9 mouse cellular contexts compared by ENCODE assay signal in genomic region chr8:121730646-121731045, GRCm38 (mm10). TPM values are rescaled to one million over a fixed set of nuclear protein-coding genes. Genes with fewer than 3 reads are reported as not detected.
DNase-seq lines count a peak whose midpoint lies in the region; ATAC-seq and TF ChIP-seq lines count a peak whose summit lies in the region.
"Had no signal": no experiment of that assay in that cellular context is flagged by ENCODE, and none has a peak within 500 bp of the region (broad histone marks: within the 10 kb centered on the region; RNA-seq: fewer than 3 reads in every experiment).

No protein-coding gene starts in this region.

- DNase-seq in kidney, postnatal 0 days (ENCODE audit: low spot score) = no peak
- DNase-seq in kidney, adult 2 months = no peak
- DNase-seq in cerebellum, adult 9-10 months = peak; percentile 71
- peak; percentile 47 for DNase-seq in hindbrain, embryonic 11.5 days (ENCODE audit: low spot score)
- DNase-seq in ovary, postnatal 36 days (ENCODE audit: low spot score) = no peak
- DNase-seq in gastrocnemius, postnatal 4 days (ENCODE audit: low spot score in 2 of 2) = no peak
- DNase-seq in adrenal gland, adult (ENCODE audit: inconsistent age in 2 of 2, low spot score in 1 of 2) = no peak
- DNase-seq: kidney, adult 9 months had no signal

- peaks cover 39% of the 10 kb centered on the region for H3K27me3 ChIP-seq in kidney, postnatal 0 days (ENCODE audit: insufficient read depth, low read length)
- peaks cover 3% of the 10 kb centered on the region; the same call in 1 of the 2 replicates for H3K27me3 ChIP-seq in kidney, adult 2 months (replicated peaks; ENCODE audit: control insufficient read depth, insufficient read depth, low read length)
- peaks cover 46% of the 10 kb centered on the region for H3K27me3 ChIP-seq in hindbrain, embryonic 11.5 days (ENCODE audit: control insufficient read depth, insufficient read depth, low read length)
- 0 out of 2 replicates have a peak, but pooled peaks cover 3% of the 10 kb centered on the region for H3K27me3 ChIP-seq in midbrain, embryonic 16.5 days (ENCODE audit: control insufficient read depth, insufficient read depth, low read depth, low read length)

- WGBS in kidney, postnatal 0 days = 1% methylated on average over 35 of the region's 37 CpGs
- under 1% methylated on average over 37 of the region's 37 CpGs for WGBS in kidney, adult 2 months
- 1% methylated on average over 36 of the region's 37 CpGs for WGBS in hindbrain, embryonic 11.5 days
- under 1% methylated on average over 36 of the region's 37 CpGs for WGBS in midbrain, embryonic 16.5 days

- H3K9me3 ChIP-seq in kidney, postnatal 0 days (replicated peaks; ENCODE audit: low read length) = no peaks in the 10 kb centered on the region
- H3K9me3 ChIP-seq in hindbrain, embryonic 11.5 days (ENCODE audit: control insufficient read depth, low read length) = no peaks in the 10 kb centered on the region
- H3K9me3 ChIP-seq in midbrain, embryonic 16.5 days (replicated peaks; ENCODE audit: control insufficient read depth, low read length, poor library complexity, severe bottlenecking) = peaks cover 4% of the 10 kb centered on the region; the same call in 1 of the 2 replicates

- no peak for TF ChIP-seq POLR2A in kidney, adult 2 months (IDR thresholded peaks at IDR 0.05; ENCODE audit: low read depth, low read length)

- H3K4me2 ChIP-seq in kidney, postnatal 0 days (ENCODE audit: low read length) = peak overlapping the region; percentile 73
- peak overlapping the region; percentile 78 for H3K4me2 ChIP-seq in hindbrain, embryonic 11.5 days (replicated peaks; ENCODE audit: low read depth, low read length)
- H3K4me2 ChIP-seq in midbrain, embryonic 16.5 days (ENCODE audit: low read length) = peak overlapping the region; percentile 94

- no peaks in the 10 kb centered on the region for H3K36me3 ChIP-seq in kidney, postnatal 0 days (ENCODE audit: insufficient read depth, low read length)
- no peaks in the 10 kb centered on the region for H3K36me3 ChIP-seq in kidney, adult 2 months (ENCODE audit: control insufficient read depth, insufficient read depth, low read length)
- no peaks in the 10 kb centered on the region for H3K36me3 ChIP-seq in hindbrain, embryonic 11.5 days (ENCODE audit: control insufficient read depth, insufficient read depth, low read length)
- H3K36me3 ChIP-seq in midbrain, embryonic 16.5 days (ENCODE audit: control insufficient read depth, insufficient read depth, low read length) = no peaks in the 10 kb centered on the region

- peaks cover 10% of the 10 kb centered on the region; the same call in 1 of the 2 replicates for H3K4me1 ChIP-seq in kidney, postnatal 0 days (replicated peaks; ENCODE audit: insufficient read depth, low read length)
- no peaks in the 10 kb centered on the region for H3K4me1 ChIP-seq in kidney, adult 2 months (ENCODE audit: control insufficient read depth, insufficient read depth, low read length)
- H3K4me1 ChIP-seq in hindbrain, embryonic 11.5 days (replicated peaks; ENCODE audit: control insufficient read depth, insufficient read depth, low read length) = 0 out of 2 replicates have a peak, but pooled peaks cover 2% of the 10 kb centered on the region
- peaks cover 19% of the 10 kb centered on the region for H3K4me1 ChIP-seq in midbrain, embryonic 16.5 days (ENCODE audit: control insufficient read depth, insufficient read depth, low read length)

- H3K27ac ChIP-seq in kidney, postnatal 0 days = no peak overlapping the region
- H3K27ac ChIP-seq in kidney, adult 2 months (ENCODE audit: insufficient read depth, low read depth, low read length) = no peak overlapping the region
- no peak overlapping the region for H3K27ac ChIP-seq in hindbrain, embryonic 11.5 days (ENCODE audit: low read depth, low read length)
- peak overlapping the region; percentile 74; the same call in 1 of the 2 replicates for H3K27ac ChIP-seq in midbrain, embryonic 16.5 days (ENCODE audit: low read length)

- TF ChIP-seq CTCF in kidney, postnatal 0 days (IDR thresholded peaks at IDR 0.05; ENCODE audit: low read depth) = no peak
- TF ChIP-seq CTCF in kidney, adult 2 months (conservative IDR thresholded peaks at IDR 0.05; ENCODE audit: insufficient read depth, insufficient read length, low read depth, low read length) = no peak

- ATAC-seq in kidney, postnatal 0 days (replicated peaks; ENCODE audit: low FRiP score, low read depth) = no peak
- no peak for ATAC-seq in hindbrain, embryonic 11.5 days (ENCODE audit: low FRiP score)
- peak; percentile 41; the same call in 1 of the 2 replicates for ATAC-seq in midbrain, embryonic 16.5 days

- H3K4me3 ChIP-seq in kidney, postnatal 0 days (replicated peaks; ENCODE audit: low read depth, low read length) = peak overlapping the region; percentile 33
- H3K4me3 ChIP-seq in kidney, adult 2 months (ENCODE audit: insufficient read depth, low read depth, low read length) = no peak overlapping the region
- H3K4me3 ChIP-seq in hindbrain, embryonic 11.5 days (ENCODE audit: low read depth, low read length) = peak overlapping the region; percentile 46
- peak overlapping the region; percentile 79 for H3K4me3 ChIP-seq in midbrain, embryonic 16.5 days (ENCODE audit: low read depth, low read length)

- no peak overlapping the region for H3K9ac ChIP-seq in kidney, postnatal 0 days (ENCODE audit: low read depth, low read length)
- H3K9ac ChIP-seq in hindbrain, embryonic 11.5 days (ENCODE audit: low read depth, low read length) = peak overlapping the region; percentile 59
- peak overlapping the region; percentile 87 for H3K9ac ChIP-seq in midbrain, embryonic 16.5 days (ENCODE audit: low read depth, low read length)

RNA-seq across cellular contexts. Expression of gene Jph3, which starts 1.2 kb away (rescaled TPM):
- polyA plus RNA-seq in kidney, postnatal 0 days (2015; fragmentation: Nextera tagmentation; extraction: Ambion mirVana) = 0.37 and 0.41 TPM in 2 replicates
- 0.07 and 0.20 TPM in 2 replicates for polyA plus RNA-seq in kidney, adult 2 months (2012; rRNA removed)
- 11.1 and 11.2 TPM in 2 replicates for polyA plus RNA-seq in hindbrain, embryonic 11.5 days (2014; fragmentation: Nextera tagmentation; extraction: Ambion mirVana)
- polyA plus RNA-seq in midbrain, embryonic 16.5 days (2015; fragmentation: Nextera tagmentation; extraction: Ambion mirVana) = 105 and 106 TPM in 2 replicates
- under 1 TPM; 0.12 to 0.16 TPM for total RNA-seq in gastrocnemius, postnatal 4 days (2021)

Comparison
In these comparisons a context has a peak if more than half of its experiments do, and no peak if none do; other contexts are left out.
1. DNase-seq: peak in cerebellum, adult 9-10 months (single experiment) and hindbrain, embryonic 11.5 days (single experiment); none in kidney, postnatal 0 days (single experiment), kidney, adult 2 months (single experiment), ovary, postnatal 36 days (single experiment), gastrocnemius, postnatal 4 days (0 of 2) and adrenal gland, adult (0 of 2).
2. Peak in every context shown above with its lines, with median percentiles within 50 percentile points of each other: H3K4me2 ChIP-seq.